Mouse (Mus musculus): ENCODE measurements around the gene Arhgap5. TPM values are rescaled to one million over a fixed set of nuclear protein-coding genes. Genes with fewer than 3 reads are reported as not detected.

Gene Arhgap5
- polyA plus RNA-seq, 1 experiment from 2014 or later, result 36.7 TPM

DNA sequence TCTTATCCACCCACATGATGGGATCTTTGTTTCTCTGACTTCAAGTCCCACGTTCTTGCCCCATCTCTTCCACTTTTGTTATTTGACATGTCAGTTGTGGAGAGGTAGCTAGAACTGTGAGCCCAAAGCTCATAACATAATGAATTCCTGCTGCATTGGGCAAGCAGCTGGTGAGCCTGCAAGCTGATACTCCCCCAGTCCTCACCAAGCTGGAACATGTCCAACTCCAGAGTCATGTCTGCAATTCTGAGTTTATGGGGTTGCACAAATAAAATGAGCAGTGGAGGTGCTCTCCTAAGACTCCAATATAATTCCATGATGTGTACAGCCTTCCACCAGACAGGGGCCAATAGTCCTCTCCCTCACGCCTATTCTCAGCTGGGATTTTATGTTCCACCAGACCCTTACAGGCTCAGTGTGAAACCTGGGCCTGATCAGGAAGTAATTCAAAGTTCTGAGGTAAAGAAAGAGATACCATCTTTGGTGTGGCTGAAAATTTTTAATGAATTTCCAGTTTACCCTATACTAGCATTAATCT, 83.8 kb downstream of the Arhgap5 start:
- H3K36me3 ChIP-seq (ENCODE audit: control insufficient read depth, insufficient read depth), result no peaks in the 10 kb centered on the region
- H3K4me3 ChIP-seq (replicated peaks; ENCODE audit: low read length), result no peak overlapping the region
- WGBS, result 77% methylated on average over 2 of the region's 2 CpGs
- H3K4me2 ChIP-seq (ENCODE audit: low read length), result no peak overlapping the region
- H3K27ac ChIP-seq (ENCODE audit: low read length), result no peak overlapping the region
- no peak overlapping the region for H3K9ac ChIP-seq (replicated peaks; ENCODE audit: low read depth, low read length)
- no peaks in the 10 kb centered on the region for H3K9me3 ChIP-seq (ENCODE audit: control insufficient read depth, low read length)
- ATAC-seq, result no peak
- no peaks in the 10 kb centered on the region for H3K27me3 ChIP-seq (replicated peaks; ENCODE audit: control insufficient read depth, insufficient read depth, low read length)
- H3K4me1 ChIP-seq (replicated peaks; ENCODE audit: control insufficient read depth, insufficient read depth, low read length), result no peaks in the 10 kb centered on the region

DNA sequence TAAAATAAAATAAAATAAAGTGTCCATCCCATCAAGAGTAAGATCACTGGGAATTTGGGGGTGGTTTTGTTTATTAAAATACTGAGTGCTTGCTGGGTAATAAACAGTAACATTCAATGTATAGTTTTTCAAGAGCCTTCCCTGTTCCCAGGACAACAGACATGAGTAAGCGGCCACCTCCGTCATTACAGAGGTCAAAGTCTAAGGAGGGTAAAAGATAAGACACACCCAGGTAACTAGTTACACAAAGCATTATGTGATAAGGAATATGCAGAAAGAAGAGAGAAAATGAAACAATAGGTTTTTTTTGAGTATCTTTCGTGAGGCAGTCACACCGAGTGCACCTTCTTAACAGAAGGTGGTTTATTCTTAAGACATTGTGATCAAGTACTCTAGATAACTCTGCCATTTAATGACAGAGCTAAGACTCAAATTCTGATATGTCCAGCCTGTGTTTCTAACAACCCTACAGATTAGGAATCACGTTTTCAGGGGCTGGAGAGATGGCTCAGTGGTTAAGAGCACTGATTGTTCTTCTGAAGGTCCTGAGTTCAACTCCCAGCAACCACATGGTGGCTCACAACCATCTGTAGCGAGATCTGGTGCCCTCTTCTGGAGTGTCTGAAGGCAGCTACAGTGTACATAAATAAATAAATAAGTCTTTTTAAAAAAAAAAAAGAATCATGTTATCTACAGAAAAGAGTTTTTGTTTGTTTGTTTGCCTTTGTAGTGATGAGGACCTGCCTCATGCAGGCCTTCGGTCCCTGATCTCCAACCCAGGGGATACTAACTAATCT, 91.8 kb downstream of the Arhgap5 start:
- Histone ChIP-seq H3K4me3 (replicated peaks; ENCODE audit: low read length) (no peak overlapping the region), H3K4me2 (ENCODE audit: low read length) (no peak overlapping the region), H3K27ac (ENCODE audit: low read length) (no peak overlapping the region), H3K9me3 (ENCODE audit: control insufficient read depth, low read length) (no peaks in the 10 kb centered on the region), H3K4me1 (replicated peaks; ENCODE audit: control insufficient read depth, insufficient read depth, low read length) (no peaks in the 10 kb centered on the region), H3K36me3 (ENCODE audit: control insufficient read depth, insufficient read depth) (no peaks in the 10 kb centered on the region), H3K9ac (replicated peaks; ENCODE audit: low read depth, low read length) (no peak overlapping the region), H3K27me3 (replicated peaks; ENCODE audit: control insufficient read depth, insufficient read depth, low read length) (no peaks in the 10 kb centered on the region)
- no peak for ATAC-seq
- WGBS, result 88% methylated on average over 7 of the region's 7 CpGs

DNA sequence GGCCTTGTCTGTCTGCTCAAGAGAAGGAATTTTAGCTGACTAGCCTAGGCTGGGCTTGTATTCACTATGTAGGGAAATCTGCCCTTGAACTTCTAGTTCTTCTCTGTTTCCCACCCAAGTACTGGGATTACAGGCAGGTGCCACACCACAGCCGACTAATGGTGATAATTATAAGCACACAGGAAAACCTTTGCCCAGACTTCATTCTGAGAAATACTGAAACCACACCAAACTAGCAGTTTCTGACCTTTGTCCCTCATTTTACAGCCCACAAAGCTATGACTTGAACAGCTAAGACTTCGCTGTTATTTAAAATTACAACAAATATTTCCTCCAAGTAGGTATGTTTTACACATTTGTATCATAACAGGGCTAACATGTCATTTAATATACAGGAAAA, 98.7 kb downstream of the Arhgap5 start:
- Histone ChIP-seq H3K27ac (ENCODE audit: low read length) (no peak overlapping the region), H3K36me3 (ENCODE audit: control insufficient read depth, insufficient read depth) (no peaks in the 10 kb centered on the region), H3K4me1 (replicated peaks; ENCODE audit: control insufficient read depth, insufficient read depth, low read length) (peaks cover 9% of the 10 kb centered on the region; the same call in 1 of the 2 replicates), H3K4me2 (ENCODE audit: low read length) (peak overlapping the region; percentile 76), H3K27me3 (replicated peaks; ENCODE audit: control insufficient read depth, insufficient read depth, low read length) (no peaks in the 10 kb centered on the region), H3K9ac (replicated peaks; ENCODE audit: low read depth, low read length) (no peak overlapping the region; the same call in 1 of the 2 replicates), H3K4me3 (replicated peaks; ENCODE audit: low read length) (peak overlapping the region; percentile 97), H3K9me3 (ENCODE audit: control insufficient read depth, low read length) (no peaks in the 10 kb centered on the region)
- ATAC-seq, result no peak
- 26% methylated on average over 2 of the region's 2 CpGs for WGBS

DNA sequence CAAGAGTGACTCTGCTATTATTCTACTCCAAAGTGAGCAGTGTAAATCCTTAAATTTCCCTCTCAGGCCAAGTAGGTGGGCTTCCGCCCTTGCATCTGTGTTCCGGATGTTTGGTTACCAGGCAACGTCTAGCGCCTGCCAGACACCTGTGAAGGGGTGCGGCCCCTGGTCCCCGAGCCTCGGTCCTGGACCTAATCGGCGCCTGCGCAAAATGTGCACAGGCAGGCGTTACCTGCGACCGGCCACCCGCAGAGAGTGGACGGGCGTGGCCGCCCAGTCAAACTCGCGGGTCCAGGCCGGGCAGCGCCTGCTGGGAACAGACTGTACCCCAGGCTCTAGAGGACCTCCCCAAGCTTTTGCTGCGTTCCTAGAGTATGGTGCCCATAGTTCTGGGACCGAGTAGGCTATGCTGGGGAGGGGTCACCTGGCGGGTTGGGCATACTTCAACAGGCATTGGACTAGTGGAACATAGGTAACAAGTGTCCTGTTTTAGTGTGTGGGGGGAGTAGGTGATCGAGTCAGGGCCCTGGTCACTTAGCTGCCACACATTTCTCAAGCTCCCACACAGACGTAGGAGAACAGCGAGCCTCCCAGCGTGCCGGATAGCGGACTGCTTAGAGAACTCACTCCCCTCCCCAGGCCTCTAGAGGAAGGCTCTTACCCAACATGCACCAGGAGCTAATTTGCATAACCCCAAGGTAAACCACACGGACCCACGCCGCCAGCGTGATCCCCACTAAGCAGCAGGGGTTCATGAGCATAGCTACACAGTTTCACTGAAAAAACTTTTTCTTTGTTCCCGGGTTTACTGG, 99.3 kb downstream of the Arhgap5 start:
- peak overlapping the region; percentile 96 for H3K27ac ChIP-seq (ENCODE audit: low read length)
- peak overlapping the region; percentile 76 for H3K4me2 ChIP-seq (ENCODE audit: low read length)
- H3K36me3 ChIP-seq (ENCODE audit: control insufficient read depth, insufficient read depth), result no peaks in the 10 kb centered on the region
- peak overlapping the region; percentile 97 for H3K4me3 ChIP-seq (replicated peaks; ENCODE audit: low read length)
- peaks cover 9% of the 10 kb centered on the region; the same call in 1 of the 2 replicates for H3K4me1 ChIP-seq (replicated peaks; ENCODE audit: control insufficient read depth, insufficient read depth, low read length)
- H3K9me3 ChIP-seq (ENCODE audit: control insufficient read depth, low read length), result no peaks in the 10 kb centered on the region
- no peaks in the 10 kb centered on the region for H3K27me3 ChIP-seq (replicated peaks; ENCODE audit: control insufficient read depth, insufficient read depth, low read length)
- peak overlapping the region; percentile 73 for H3K9ac ChIP-seq (replicated peaks; ENCODE audit: low read depth, low read length)
- WGBS, result under 1% methylated on average over 35 of the region's 35 CpGs
- ATAC-seq, result peak; percentile 86

DNA sequence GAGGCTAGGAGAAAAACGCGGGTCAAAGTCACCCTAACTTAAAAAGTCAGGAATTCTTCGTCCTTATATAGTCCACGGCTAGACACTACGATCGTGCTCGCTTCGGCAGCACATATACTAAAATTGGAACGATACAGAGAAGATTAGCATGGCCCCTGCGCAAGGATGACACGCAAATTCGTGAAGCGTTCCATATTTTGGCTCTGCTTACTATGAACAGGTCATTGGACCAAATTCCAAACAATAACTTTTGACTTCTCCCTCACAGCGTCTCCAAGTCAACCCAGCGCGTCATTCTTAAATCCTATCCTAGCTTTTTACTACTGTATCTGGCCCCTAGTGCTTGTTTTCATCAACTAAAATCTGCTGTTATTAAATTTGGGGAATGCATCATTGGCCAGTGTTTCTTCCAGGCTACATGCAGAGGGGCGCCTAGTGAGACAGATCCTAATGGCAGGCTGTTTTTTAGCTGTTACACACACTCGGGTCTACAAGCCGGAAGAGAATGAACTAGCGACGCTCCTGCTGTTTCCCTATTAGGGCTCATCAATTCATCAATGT, 100.0 kb downstream of the Arhgap5 start:
- Histone ChIP-seq H3K36me3 (ENCODE audit: control insufficient read depth, insufficient read depth) (no peaks in the 10 kb centered on the region), H3K4me1 (replicated peaks; ENCODE audit: control insufficient read depth, insufficient read depth, low read length) (peaks cover 9% of the 10 kb centered on the region; the same call in 1 of the 2 replicates), H3K27ac (ENCODE audit: low read length) (peak overlapping the region; percentile 96), H3K9me3 (ENCODE audit: control insufficient read depth, low read length) (no peaks in the 10 kb centered on the region), H3K4me3 (replicated peaks; ENCODE audit: low read length) (peak overlapping the region; percentile 97), H3K27me3 (replicated peaks; ENCODE audit: control insufficient read depth, insufficient read depth, low read length) (no peaks in the 10 kb centered on the region), H3K9ac (replicated peaks; ENCODE audit: low read depth, low read length) (peak overlapping the region; percentile 73), H3K4me2 (ENCODE audit: low read length) (peak overlapping the region; percentile 76)
- peak; percentile 85 for ATAC-seq
- WGBS, result under 1% methylated on average over 21 of the region's 21 CpGs

DNA sequence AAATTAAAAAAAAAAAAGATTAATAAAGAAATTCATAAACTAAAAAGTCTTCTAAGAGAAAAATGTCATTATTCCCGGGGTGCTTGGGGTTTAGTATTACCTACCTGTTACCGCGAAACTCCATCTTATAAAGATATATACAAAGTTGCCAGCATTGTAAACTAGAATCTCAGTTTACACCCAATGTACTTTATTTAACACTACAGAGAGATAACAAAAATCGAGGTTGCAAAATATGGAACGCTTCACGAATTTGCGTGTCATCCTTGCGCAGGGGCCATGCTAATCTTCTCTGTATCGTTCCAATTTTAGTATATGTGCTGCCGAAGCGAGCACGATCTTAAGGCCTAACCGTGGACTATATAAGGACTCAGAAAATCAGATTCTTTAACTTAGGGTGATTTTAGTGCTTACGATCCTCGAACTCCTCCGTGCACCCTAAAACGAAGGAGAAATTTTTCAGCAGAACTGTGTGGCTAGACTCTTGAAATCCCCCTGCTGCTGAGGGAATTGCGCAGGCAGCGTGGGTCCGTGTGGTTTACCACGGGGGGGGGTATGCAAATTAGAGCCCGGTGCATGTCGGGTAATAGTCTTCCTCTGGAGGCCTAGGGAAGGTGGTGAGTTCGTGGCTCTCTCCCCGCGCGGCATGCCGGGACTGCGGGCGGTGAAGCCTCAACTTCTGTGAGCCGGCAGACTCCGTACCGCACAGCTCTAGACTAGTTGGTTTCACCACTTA, 100.7 kb downstream of the Arhgap5 start:
- Histone ChIP-seq H3K9ac (replicated peaks; ENCODE audit: low read depth, low read length) (peak overlapping the region; percentile 87), H3K27me3 (replicated peaks; ENCODE audit: control insufficient read depth, insufficient read depth, low read length) (no peaks in the 10 kb centered on the region), H3K4me1 (replicated peaks; ENCODE audit: control insufficient read depth, insufficient read depth, low read length) (peaks cover 9% of the 10 kb centered on the region; the same call in 1 of the 2 replicates), H3K27ac (ENCODE audit: low read length) (peak overlapping the region; percentile 96), H3K4me2 (ENCODE audit: low read length) (peak overlapping the region; percentile 76), H3K36me3 (ENCODE audit: control insufficient read depth, insufficient read depth) (no peaks in the 10 kb centered on the region), H3K4me3 (replicated peaks; ENCODE audit: low read length) (peak overlapping the region; percentile 97), H3K9me3 (ENCODE audit: control insufficient read depth, low read length) (no peaks in the 10 kb centered on the region)
- whole genome bisulfite sequencing, result under 1% methylated on average over 33 of the region's 33 CpGs
- ATAC-seq, result peak; percentile 90

DNA sequence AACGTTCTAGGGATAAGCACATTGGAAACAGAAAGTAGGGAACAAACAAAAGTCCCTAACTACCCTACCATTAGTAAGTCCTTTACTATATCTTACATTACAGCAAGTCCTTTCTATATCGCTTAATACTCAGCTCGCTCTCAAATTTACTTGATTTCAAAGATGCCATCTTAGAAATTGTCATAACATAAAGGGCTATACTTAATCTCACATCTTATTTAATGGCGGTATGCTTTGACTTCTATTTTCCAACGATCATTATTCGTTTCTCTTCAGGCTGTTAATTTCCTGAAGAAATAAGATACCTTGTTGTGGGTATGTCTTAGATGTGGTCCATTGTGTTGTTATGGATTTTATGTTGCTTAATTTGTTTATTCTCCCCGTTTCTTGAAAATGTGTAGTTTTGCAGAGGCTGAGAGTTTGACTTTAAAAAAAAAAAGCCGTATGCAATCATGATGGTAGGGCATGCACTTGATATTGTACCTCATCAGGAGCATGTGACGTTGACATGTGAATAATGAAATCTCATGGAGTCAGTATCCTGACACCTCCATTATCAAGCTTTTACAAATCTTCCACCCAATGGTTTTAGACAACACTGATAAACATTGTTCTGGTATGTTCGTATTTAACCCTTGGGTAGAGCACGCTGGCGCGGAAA, 101.3 kb downstream of the Arhgap5 start:
- Histone ChIP-seq H3K27me3 (replicated peaks; ENCODE audit: control insufficient read depth, insufficient read depth, low read length) (no peaks in the 10 kb centered on the region), H3K36me3 (ENCODE audit: control insufficient read depth, insufficient read depth) (no peaks in the 10 kb centered on the region), H3K27ac (ENCODE audit: low read length) (peak overlapping the region; percentile 96), H3K4me1 (replicated peaks; ENCODE audit: control insufficient read depth, insufficient read depth, low read length) (peaks cover 9% of the 10 kb centered on the region; the same call in 1 of the 2 replicates), H3K9ac (replicated peaks; ENCODE audit: low read depth, low read length) (peak overlapping the region; percentile 87; the same call in 1 of the 2 replicates), H3K9me3 (ENCODE audit: control insufficient read depth, low read length) (no peaks in the 10 kb centered on the region), H3K4me3 (replicated peaks; ENCODE audit: low read length) (peak overlapping the region; percentile 97), H3K4me2 (ENCODE audit: low read length) (peak overlapping the region; percentile 76)
- no peak for ATAC-seq
- WGBS, result 49% methylated on average over 13 of the region's 13 CpGs

DNA sequence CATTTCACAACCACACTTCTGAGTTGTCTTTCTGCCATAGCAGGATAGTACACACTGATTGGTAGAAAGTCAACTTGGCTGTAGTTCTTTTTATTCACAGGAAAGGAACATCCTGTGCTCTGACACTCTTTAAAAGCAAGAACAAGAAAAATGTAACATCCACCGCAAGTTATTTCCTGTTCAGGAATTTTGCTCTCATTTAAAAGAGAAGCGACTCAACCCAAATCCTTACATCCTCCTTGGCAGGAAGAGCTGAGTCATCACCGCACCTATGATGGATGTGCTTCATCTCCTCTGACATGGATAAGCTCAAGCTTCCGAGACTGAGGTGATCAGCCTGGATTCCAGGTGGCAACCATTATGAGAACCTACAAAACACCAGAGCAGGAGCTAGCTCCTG, 103.6 kb downstream of the Arhgap5 start:
- Histone ChIP-seq H3K9me3 (ENCODE audit: control insufficient read depth, low read length) (no peaks in the 10 kb centered on the region), H3K4me3 (replicated peaks; ENCODE audit: low read length) (no peak overlapping the region), H3K9ac (replicated peaks; ENCODE audit: low read depth, low read length) (no peak overlapping the region), H3K27ac (ENCODE audit: low read length) (no peak overlapping the region), H3K4me1 (replicated peaks; ENCODE audit: control insufficient read depth, insufficient read depth, low read length) (peaks cover 7% of the 10 kb centered on the region; the same call in 1 of the 2 replicates), H3K27me3 (replicated peaks; ENCODE audit: control insufficient read depth, insufficient read depth, low read length) (no peaks in the 10 kb centered on the region), H3K36me3 (ENCODE audit: control insufficient read depth, insufficient read depth) (no peaks in the 10 kb centered on the region), H3K4me2 (ENCODE audit: low read length) (no peak overlapping the region)
- ATAC-seq, result no peak
- 91% methylated on average over 4 of the region's 4 CpGs for WGBS

Data from forebrain, embryonic 16.5 days (tissue).